Mouse (Mus musculus) myocyte (in vitro differentiated cells): ENCODE measurements at regions not wholly inside any gene's neighbourhood (a gene's known extent, or its start where the extent isn't known, plus 50 kb on each side); places are given as distances from the start of the nearest gene placed in this dataset.

Source experiments
- H3K27me3 ChIP-seq: one replicate; pipeline ENCODE4 v1.6.1; 2011; ENCODE audit not compliant: control insufficient read depth, insufficient read depth, insufficient read length
- H3K36me3 ChIP-seq: one replicate; pipeline ENCODE4 v1.6.1; 2011; ENCODE audit not compliant: control insufficient read depth, insufficient read depth
- H3K4me2 ChIP-seq: one replicate; pipeline ENCODE4 v1.6.1; 2011; ENCODE audit warnings: low read depth, control low read depth
- H3K4me3 ChIP-seq: one replicate; pipeline ENCODE4 v1.5.1; 2011; ENCODE audit warnings: mild to moderate bottlenecking, control low read depth, moderate library complexity
- H3K79me2 ChIP-seq: one replicate; pipeline ENCODE4 v1.6.1; 2011; ENCODE audit not compliant: control insufficient read depth, insufficient read depth
- H3ac ChIP-seq: one replicate; pipeline ENCODE4 v1.6.1; 2011; ENCODE audit not compliant: control insufficient read depth, insufficient read length
- CEBPB ChIP-seq: IDR thresholded peaks from 2 replicates; pipeline ENCODE4 v1.6.1; 2011; ENCODE audit warnings: mild to moderate bottlenecking, moderate library complexity; ENCODE audit not compliant: poor library complexity, insufficient read depth, severe bottlenecking
- E2F4 ChIP-seq: IDR thresholded peaks from one replicate; pipeline ENCODE4 v1.6.1; 2011; ENCODE audit warnings: mild to moderate bottlenecking, control low read depth, moderate library complexity; ENCODE audit not compliant: insufficient read depth
- MAX ChIP-seq: IDR thresholded peaks from one replicate; pipeline ENCODE4 v1.6.1; 2011; ENCODE audit warnings: low read depth, mild to moderate bottlenecking, control low read depth
- MYOD1 ChIP-seq, 3 experiments: IDR thresholded peaks; one replicate each; pipeline ENCODE4 v1.6.1; 2011; ENCODE audit warnings: control low read depth in 2 of 3, low read depth in 2 of 3, mild to moderate bottlenecking in 2 of 3, moderate library complexity in 1 of 3; ENCODE audit not compliant: insufficient read length in 2 of 3, control insufficient read depth in 1 of 3
- MYOG ChIP-seq, 3 experiments: IDR thresholded peaks; one replicate each; pipeline ENCODE4 v1.6.1; 2011; ENCODE audit warnings: control low read depth in 2 of 3, low read depth in 2 of 3, mild to moderate bottlenecking in 2 of 3; ENCODE audit not compliant: insufficient read length in 2 of 3, control insufficient read depth in 1 of 3, insufficient read depth in 1 of 3
- POLR2A ChIP-seq: IDR thresholded peaks from one replicate; pipeline ENCODE4 v1.6.1; 2011; ENCODE audit warnings: low read depth, mild to moderate bottlenecking, control low read depth, moderate library complexity; ENCODE audit not compliant: insufficient read length
- POLR2AphosphoS2 ChIP-seq: IDR thresholded peaks from one replicate; pipeline ENCODE4 v1.6.1; 2011; ENCODE audit warnings: low read depth, control low read depth; ENCODE audit not compliant: insufficient read length
- REST ChIP-seq: IDR thresholded peaks from one replicate; pipeline ENCODE4 v1.6.1; 2011; ENCODE audit warnings: mild to moderate bottlenecking, control low read depth, moderate library complexity; ENCODE audit not compliant: insufficient read depth, insufficient read length
- SRF ChIP-seq: IDR thresholded peaks from one replicate; pipeline ENCODE4 v1.6.1; 2011; ENCODE audit warnings: low read depth; ENCODE audit not compliant: control insufficient read depth, insufficient read length
- TCF12 ChIP-seq: IDR thresholded peaks from one replicate; pipeline ENCODE4 v1.6.1; 2011; ENCODE audit warnings: mild to moderate bottlenecking, control low read depth; ENCODE audit not compliant: poor library complexity, insufficient read depth, severe bottlenecking
- TCF3 ChIP-seq: IDR thresholded peaks from one replicate; pipeline ENCODE4 v1.6.1; 2011; ENCODE audit warnings: low read depth, control low read depth; ENCODE audit not compliant: insufficient read length
- USF1 ChIP-seq: IDR thresholded peaks from one replicate; pipeline ENCODE4 v1.6.1; 2011; ENCODE audit warnings: low read depth, mild to moderate bottlenecking, control low read depth, moderate library complexity

- Histone ChIP-seq H3K27me3 (no peaks in the 10 kb centered on the region), H3K79me2 (no peaks in the 10 kb centered on the region), H3ac (no peak overlapping the region), H3K4me3 (no peak overlapping the region), H3K36me3 (no peaks in the 10 kb centered on the region), H3K4me2 (peak overlapping the region; percentile 8)
- TF ChIP-seq CEBPB = no peak
- peak; percentile 74 to 100 (median 97) for TF ChIP-seq MYOG (IDR thresholded peaks at IDR 0.05; ENCODE audit: control insufficient read depth in 1 of 3, insufficient read depth in 1 of 3, insufficient read length in 2 of 3, low read depth in 2 of 3)
- TF ChIP-seq MYOD1 (IDR thresholded peaks at IDR 0.05; ENCODE audit: control insufficient read depth in 1 of 3, insufficient read length in 2 of 3, low read depth in 2 of 3) = peak in 2 of 3 experiments; percentile 97 to 99
- no peak for TF ChIP-seq MAX
- TF ChIP-seq POLR2AphosphoS2 = no peak
- TF ChIP-seq TCF12 = peak; percentile 93
- TF ChIP-seq REST = no peak
- TF ChIP-seq TCF3 = peak; percentile 96
- no peak for TF ChIP-seq E2F4
- no peak for TF ChIP-seq POLR2A
Observed at GRCm38 (mm10) chr7:134550221-134550809, 120.1 kb upstream of the Dock1 start.

- Histone ChIP-seq H3K27me3 (no peaks in the 10 kb centered on the region), H3K4me2 (no peak overlapping the region), H3K4me3 (no peak overlapping the region), H3K79me2 (no peaks in the 10 kb centered on the region), H3K36me3 (no peaks in the 10 kb centered on the region), H3ac (no peak overlapping the region)
- TF ChIP-seq MYOD1 (IDR thresholded peaks at IDR 0.05; ENCODE audit: control insufficient read depth in 1 of 3, insufficient read length in 2 of 3, low read depth in 2 of 3) = peak in 1 of 3 experiments; percentile 55
- TF ChIP-seq USF1 = no peak
- no peak for TF ChIP-seq E2F4
- TF ChIP-seq MYOG (IDR thresholded peaks at IDR 0.05; ENCODE audit: control insufficient read depth in 1 of 3, insufficient read depth in 1 of 3, insufficient read length in 2 of 3, low read depth in 2 of 3) = peak in 1 of 3 experiments; percentile 49
- no peak for TF ChIP-seq SRF
- TF ChIP-seq REST = no peak
Observed at GRCm38 (mm10) chr7:134552051-134552451, 118.4 kb upstream of the Dock1 start.

GRCm38 (mm10) chr7:134556061-134556460 is 114.4 kb upstream of the Dock1 start:
- H3K79me2 ChIP-seq = no peaks in the 10 kb centered on the region
- H3K4me2 ChIP-seq = no peak overlapping the region
- H3ac ChIP-seq = no peak overlapping the region
- no peaks in the 10 kb centered on the region for H3K27me3 ChIP-seq
- H3K36me3 ChIP-seq = no peaks in the 10 kb centered on the region
- no peak for TF ChIP-seq MYOG (IDR thresholded peaks at IDR 0.05; ENCODE audit: control insufficient read depth in 1 of 3, insufficient read depth in 1 of 3, insufficient read length in 2 of 3, low read depth in 2 of 3)
- no peak for TF ChIP-seq USF1
- no peak for TF ChIP-seq CEBPB
- TF ChIP-seq TCF12 = no peak
- TF ChIP-seq MYOD1 (IDR thresholded peaks at IDR 0.05; ENCODE audit: control insufficient read depth in 1 of 3, insufficient read length in 2 of 3, low read depth in 2 of 3) = no peak
- no peak for TF ChIP-seq E2F4
- no peak for TF ChIP-seq POLR2AphosphoS2
- TF ChIP-seq MAX = no peak
- TF ChIP-seq REST = no peak
- no peak for TF ChIP-seq POLR2A
- no peak for TF ChIP-seq TCF3
- TF ChIP-seq SRF = no peak
- H3K4me3 ChIP-seq = no peak overlapping the region

- H3K27me3 ChIP-seq = no peaks in the 10 kb centered on the region
- H3K36me3 ChIP-seq = no peaks in the 10 kb centered on the region
- no peak overlapping the region for H3K4me3 ChIP-seq
- H3K4me2 ChIP-seq = no peak overlapping the region
- H3ac ChIP-seq = no peak overlapping the region
- no peaks in the 10 kb centered on the region for H3K79me2 ChIP-seq
- no peak for TF ChIP-seq POLR2AphosphoS2
- no peak for TF ChIP-seq POLR2A
- TF ChIP-seq CEBPB = no peak
Observed at GRCm38 (mm10) chr7:134566322-134566721, 104.1 kb upstream of the Dock1 start.

GRCm38 (mm10) chr7:134569247-134569646 is 101.2 kb upstream of the Dock1 start:
- Histone ChIP-seq H3K27me3 (no peaks in the 10 kb centered on the region), H3K36me3 (no peaks in the 10 kb centered on the region), H3K4me2 (no peak overlapping the region), H3K79me2 (no peaks in the 10 kb centered on the region), H3ac (no peak overlapping the region), H3K4me3 (no peak overlapping the region)
- TF ChIP-seq TCF3 = no peak
- TF ChIP-seq E2F4 = no peak
- TF ChIP-seq MAX = no peak
- no peak for TF ChIP-seq CEBPB
- TF ChIP-seq POLR2A = no peak
- no peak for TF ChIP-seq POLR2AphosphoS2
- no peak for TF ChIP-seq SRF
- no peak for TF ChIP-seq MYOG (IDR thresholded peaks at IDR 0.05; ENCODE audit: control insufficient read depth in 1 of 3, insufficient read depth in 1 of 3, insufficient read length in 2 of 3, low read depth in 2 of 3)
- TF ChIP-seq TCF12 = no peak
- no peak for TF ChIP-seq USF1
- no peak for TF ChIP-seq REST
- no peak for TF ChIP-seq MYOD1 (IDR thresholded peaks at IDR 0.05; ENCODE audit: control insufficient read depth in 1 of 3, insufficient read length in 2 of 3, low read depth in 2 of 3)
